Mouse (Mus musculus): ENCODE measurements around the gene Rhag. TPM values are rescaled to one million over a fixed set of nuclear protein-coding genes. Genes with fewer than 3 reads are reported as not detected.

Rhag gene
- polyA plus RNA-seq, 1 experiment from 2014 or later, result 5.0 TPM

- DNase-seq (ENCODE audit: low spot score), result no peak
- Histone ChIP-seq H3K4me3 (no peak overlapping the region), H3K27me3 (ENCODE audit: insufficient read depth, poor library complexity, severe bottlenecking) (no peaks in the 10 kb centered on the region), H3K27ac (no peak overlapping the region), H3K9me3 (no peaks in the 10 kb centered on the region), H3K36me3 (no peaks in the 10 kb centered on the region), H3K4me1 (replicated peaks) (no peaks in the 10 kb centered on the region)
- WGBS, result 29% methylated on average over 4 of the region's 4 CpGs
Observed at GRCm38 (mm10) chr17:40823817-40824216, 12.9 kb downstream of the Rhag start.

GRCm38 (mm10) chr17:40824549-40824948, 13.6 kb downstream of the Rhag start:
- H3K27ac ChIP-seq, result no peak overlapping the region
- H3K9me3 ChIP-seq, result no peaks in the 10 kb centered on the region
- H3K4me3 ChIP-seq, result no peak overlapping the region
- no peaks in the 10 kb centered on the region for H3K36me3 ChIP-seq
- no peaks in the 10 kb centered on the region for H3K4me1 ChIP-seq (replicated peaks)
- 59% methylated on average over 8 of the region's 8 CpGs for WGBS
- DNase-seq (ENCODE audit: low spot score), result peak; percentile 7
- H3K27me3 ChIP-seq (ENCODE audit: insufficient read depth, poor library complexity, severe bottlenecking), result no peaks in the 10 kb centered on the region

GRCm38 (mm10) chr17:40831870-40832269, 20.9 kb downstream of the Rhag start:
- H3K9me3 ChIP-seq, result no peaks in the 10 kb centered on the region
- 57% methylated on average over 2 of the region's 2 CpGs for WGBS
- H3K4me3 ChIP-seq, result no peak overlapping the region
- no peaks in the 10 kb centered on the region for H3K4me1 ChIP-seq (replicated peaks)
- H3K27ac ChIP-seq, result no peak overlapping the region
- no peaks in the 10 kb centered on the region for H3K27me3 ChIP-seq (ENCODE audit: insufficient read depth, poor library complexity, severe bottlenecking)
- DNase-seq (ENCODE audit: low spot score), result no peak
- no peaks in the 10 kb centered on the region for H3K36me3 ChIP-seq

- no peak overlapping the region for H3K4me3 ChIP-seq
- H3K36me3 ChIP-seq, result no peaks in the 10 kb centered on the region
- H3K9me3 ChIP-seq, result no peaks in the 10 kb centered on the region
- no peaks in the 10 kb centered on the region for H3K27me3 ChIP-seq (ENCODE audit: insufficient read depth, poor library complexity, severe bottlenecking)
- H3K4me1 ChIP-seq (replicated peaks), result no peaks in the 10 kb centered on the region
- H3K27ac ChIP-seq, result no peak overlapping the region
- DNase-seq (ENCODE audit: low spot score), result peak; percentile 2
Observed at GRCm38 (mm10) chr17:40837308-40837707, 26.4 kb downstream of the Rhag start.

- Histone ChIP-seq H3K9me3 (no peaks in the 10 kb centered on the region), H3K27me3 (ENCODE audit: insufficient read depth, poor library complexity, severe bottlenecking) (no peaks in the 10 kb centered on the region), H3K36me3 (no peaks in the 10 kb centered on the region), H3K4me1 (replicated peaks) (no peaks in the 10 kb centered on the region), H3K27ac (no peak overlapping the region), H3K4me3 (no peak overlapping the region)
- no peak for DNase-seq (ENCODE audit: low spot score)
Observed at GRCm38 (mm10) chr17:40855065-40855464, 44.1 kb downstream of the Rhag start.

GRCm38 (mm10) chr17:40868952-40869747, 58.2 kb downstream of the Rhag start:
- Histone ChIP-seq H3K9me3 (no peaks in the 10 kb centered on the region), H3K4me1 (replicated peaks) (no peaks in the 10 kb centered on the region), H3K4me3 (no peak overlapping the region), H3K27ac (no peak overlapping the region), H3K36me3 (no peaks in the 10 kb centered on the region), H3K27me3 (ENCODE audit: insufficient read depth, poor library complexity, severe bottlenecking) (no peaks in the 10 kb centered on the region)
- no peak for DNase-seq (ENCODE audit: low spot score)
- 78% methylated on average over 10 of the region's 10 CpGs for WGBS

- Histone ChIP-seq H3K27me3 (ENCODE audit: insufficient read depth, poor library complexity, severe bottlenecking) (no peaks in the 10 kb centered on the region), H3K27ac (no peak overlapping the region), H3K4me1 (replicated peaks) (no peaks in the 10 kb centered on the region), H3K4me3 (no peak overlapping the region), H3K36me3 (no peaks in the 10 kb centered on the region), H3K9me3 (no peaks in the 10 kb centered on the region)
- no peak for DNase-seq (ENCODE audit: low spot score)
- 94% methylated on average over 6 of the region's 6 CpGs for WGBS
Observed at GRCm38 (mm10) chr17:40872626-40873025, 61.7 kb downstream of the Rhag start.

GRCm38 (mm10) chr17:40873582-40874011, 62.7 kb downstream of the Rhag start:
- no peak for DNase-seq (ENCODE audit: low spot score)

GRCm38 (mm10) chr17:40874701-40875100, 63.8 kb downstream of the Rhag start:
- WGBS, result 92% methylated on average over 3 of the region's 3 CpGs
- H3K27ac ChIP-seq, result no peak overlapping the region
- H3K4me3 ChIP-seq, result no peak overlapping the region
- no peaks in the 10 kb centered on the region for H3K36me3 ChIP-seq
- H3K4me1 ChIP-seq (replicated peaks), result peaks cover 4% of the 10 kb centered on the region; the same call in 1 of the 2 replicates
- peaks cover 3% of the 10 kb centered on the region; the same call in 1 of the 2 replicates for H3K27me3 ChIP-seq (ENCODE audit: insufficient read depth, poor library complexity, severe bottlenecking)
- H3K9me3 ChIP-seq, result no peaks in the 10 kb centered on the region
- DNase-seq (ENCODE audit: low spot score), result no peak

More at GRCm38 (mm10) chr17:40873582-40874011, 62.7 kb downstream of the Rhag start:
- Histone ChIP-seq H3K36me3 (no peaks in the 10 kb centered on the region), H3K4me1 (replicated peaks) (no peaks in the 10 kb centered on the region), H3K4me3 (no peak overlapping the region), H3K9me3 (no peaks in the 10 kb centered on the region), H3K27me3 (ENCODE audit: insufficient read depth, poor library complexity, severe bottlenecking) (no peaks in the 10 kb centered on the region), H3K27ac (no peak overlapping the region)
- WGBS, result 67% methylated on average over 2 of the region's 2 CpGs

- WGBS, result 95% methylated on average over 1 of the region's 1 CpGs
- H3K36me3 ChIP-seq, result no peaks in the 10 kb centered on the region
- peaks cover 3% of the 10 kb centered on the region; the same call in 1 of the 2 replicates for H3K27me3 ChIP-seq (ENCODE audit: insufficient read depth, poor library complexity, severe bottlenecking)
- no peaks in the 10 kb centered on the region for H3K9me3 ChIP-seq
- no peak overlapping the region for H3K27ac ChIP-seq
- H3K4me3 ChIP-seq, result no peak overlapping the region
- H3K4me1 ChIP-seq (replicated peaks), result peaks cover 6% of the 10 kb centered on the region; the same call in 1 of the 2 replicates
- no peak for DNase-seq (ENCODE audit: low spot score)
Observed at GRCm38 (mm10) chr17:40875568-40875967, 64.6 kb downstream of the Rhag start.

- WGBS, result 38% methylated on average over 3 of the region's 3 CpGs
- no peak for DNase-seq (ENCODE audit: low spot score)
- no peak overlapping the region for H3K4me3 ChIP-seq
- H3K27ac ChIP-seq, result no peak overlapping the region
- peaks cover 3% of the 10 kb centered on the region; the same call in 1 of the 2 replicates for H3K27me3 ChIP-seq (ENCODE audit: insufficient read depth, poor library complexity, severe bottlenecking)
- no peaks in the 10 kb centered on the region for H3K36me3 ChIP-seq
- H3K4me1 ChIP-seq (replicated peaks), result peaks cover 6% of the 10 kb centered on the region; the same call in 1 of the 2 replicates
- no peaks in the 10 kb centered on the region for H3K9me3 ChIP-seq
Observed at GRCm38 (mm10) chr17:40877741-40878140, 66.8 kb downstream of the Rhag start.

GRCm38 (mm10) chr17:40879528-40879923, 68.6 kb downstream of the Rhag start:
- Histone ChIP-seq H3K27ac (peak overlapping the region; percentile 84; the same call in 1 of the 2 replicates), H3K4me3 (peak overlapping the region; percentile 70), H3K36me3 (no peaks in the 10 kb centered on the region), H3K4me1 (replicated peaks) (peaks cover 6% of the 10 kb centered on the region; the same call in 1 of the 2 replicates), H3K9me3 (no peaks in the 10 kb centered on the region), H3K27me3 (ENCODE audit: insufficient read depth, poor library complexity, severe bottlenecking) (peaks cover 3% of the 10 kb centered on the region; the same call in 1 of the 2 replicates)
- 6% methylated on average over 6 of the region's 6 CpGs for WGBS
- DNase-seq (ENCODE audit: low spot score), result no peak

GRCm38 (mm10) chr17:40879924-40880691, 69.2 kb downstream of the Rhag start, which contains the start of gene 9130008F23Rik:
TSS of gene 9130008F23Rik (minus strand) at chr17:40880559.
- peaks cover 6% of the 10 kb centered on the region; the same call in 1 of the 2 replicates for H3K4me1 ChIP-seq (replicated peaks)
- WGBS, result under 1% methylated on average over 40 of the region's 40 CpGs
- H3K27ac ChIP-seq, result peak within 1 kb of the TSS; percentile 84
- H3K27me3 ChIP-seq (ENCODE audit: insufficient read depth, poor library complexity, severe bottlenecking), result peaks cover 3% of the 10 kb centered on the region; the same call in 1 of the 2 replicates
- H3K4me3 ChIP-seq, result peak within 1 kb of the TSS; percentile 70
- no peaks in the 10 kb centered on the region for H3K9me3 ChIP-seq
- H3K36me3 ChIP-seq, result no peaks in the 10 kb centered on the region
- DNase-seq (ENCODE audit: low spot score), result peak; percentile 56
